Mouse (Mus musculus): ENCODE results near the gene Faap20.
A peak's percentile ranks its signal among the peaks of the same experiment; 100 is the strongest.

Gene Faap20

DNA sequence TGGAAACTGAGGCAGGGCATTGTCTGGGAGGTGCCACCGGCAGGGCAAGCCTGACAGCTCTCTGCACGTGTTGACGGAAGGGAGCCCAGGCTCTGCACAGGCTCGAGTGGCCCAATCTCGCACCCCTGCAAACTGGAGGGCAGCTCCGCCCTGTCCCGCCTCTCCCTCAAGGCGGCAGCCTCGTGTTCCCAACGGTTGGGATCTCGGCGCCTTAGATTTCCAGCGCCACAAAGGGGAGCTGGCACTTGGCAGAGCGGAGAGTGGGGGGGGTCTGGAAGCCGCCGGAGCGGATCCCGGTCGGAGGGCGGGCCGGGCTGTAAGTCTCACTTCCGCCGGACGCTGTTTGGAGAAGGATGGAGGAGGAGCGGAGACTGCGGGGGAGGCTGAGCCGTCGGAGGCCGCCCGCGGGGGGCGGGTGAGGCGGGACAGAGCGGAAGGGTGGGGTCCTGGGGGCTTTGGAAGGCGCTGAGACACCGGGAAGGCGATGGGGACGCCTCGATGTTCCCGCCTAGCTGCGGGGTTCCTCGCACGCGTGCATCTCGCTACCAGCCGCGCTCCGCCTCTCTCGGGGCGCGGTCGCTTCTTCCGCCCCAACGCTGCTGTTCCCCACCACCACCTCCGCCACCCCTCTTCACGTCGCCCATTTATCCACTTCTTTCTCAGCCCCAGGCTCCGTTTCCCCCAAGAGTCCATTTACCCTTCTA is at the start of gene Faap20:
Gene Faap20 (plus strand): TSS at position 155 of the 704 bp plus-strand sequence.
- DNase-seq = peak; percentile 91 to 93

DNA sequence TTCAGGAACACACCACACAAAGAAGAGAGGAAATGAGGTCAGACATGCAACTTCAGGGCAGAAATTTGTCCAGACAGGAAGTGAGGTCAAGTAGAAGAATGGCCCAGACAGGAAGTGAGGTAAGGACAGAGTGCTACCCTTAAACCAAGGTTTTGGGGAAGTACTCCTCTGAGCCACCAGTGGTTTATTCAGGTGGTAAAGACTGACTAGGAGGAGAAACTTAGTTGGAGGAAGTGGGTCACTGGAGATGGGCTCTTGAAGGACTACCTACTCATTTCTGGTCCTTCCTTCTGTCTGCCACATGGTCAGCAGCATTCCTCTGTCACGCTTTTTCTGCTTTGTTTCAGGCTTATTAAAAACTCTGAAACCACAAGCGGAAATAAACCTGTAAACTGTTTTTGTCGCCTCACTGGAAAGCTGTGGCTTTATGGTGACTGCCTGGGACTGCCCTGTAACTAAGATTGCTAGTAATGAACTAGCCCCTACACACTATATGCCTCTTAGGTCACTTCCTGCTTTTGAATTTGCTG is 48.7 kb upstream of the Faap20 start:
- DNase-seq = no peak

DNA sequence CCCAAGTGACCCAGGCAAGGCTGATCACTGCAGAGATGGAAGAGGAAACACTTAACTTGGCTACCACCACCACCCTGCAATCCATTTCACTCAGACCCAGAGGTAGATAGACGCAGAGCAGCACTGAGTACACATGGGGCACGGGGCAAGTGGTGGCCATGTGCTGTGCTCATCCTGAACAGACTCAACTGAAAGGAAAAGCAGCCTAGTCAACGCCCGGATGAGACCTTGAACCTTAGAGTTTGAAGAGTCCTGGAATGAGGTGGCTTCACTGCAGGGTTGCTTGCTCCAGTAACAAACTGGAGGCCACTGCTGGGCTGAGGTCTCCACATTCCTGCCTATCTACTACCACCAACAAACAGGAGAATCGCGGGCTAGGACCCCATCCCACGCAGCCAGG is 47.8 kb upstream of the Faap20 start:
- no peak for DNase-seq

DNA sequence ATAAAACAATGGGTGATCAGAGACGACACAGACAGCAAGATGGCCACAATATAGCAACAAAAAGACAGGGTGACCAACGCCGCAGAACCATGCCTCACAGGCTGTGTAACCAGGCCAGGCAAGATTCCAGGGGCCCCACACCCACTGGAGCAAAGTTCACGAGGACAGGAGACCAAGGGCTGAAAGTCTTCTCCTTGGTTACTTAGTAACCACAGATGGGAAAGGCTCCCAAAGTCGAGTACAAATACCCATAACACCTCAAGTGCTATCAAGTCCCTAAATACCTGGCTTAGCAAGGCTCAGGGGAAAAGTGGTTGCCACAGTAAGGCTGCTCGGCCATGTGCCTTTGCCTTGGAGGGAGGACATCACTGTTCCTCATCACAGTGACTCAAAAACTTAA is 43.7 kb upstream of the Faap20 start:
- DNase-seq = peak; percentile 94 to 95

DNA sequence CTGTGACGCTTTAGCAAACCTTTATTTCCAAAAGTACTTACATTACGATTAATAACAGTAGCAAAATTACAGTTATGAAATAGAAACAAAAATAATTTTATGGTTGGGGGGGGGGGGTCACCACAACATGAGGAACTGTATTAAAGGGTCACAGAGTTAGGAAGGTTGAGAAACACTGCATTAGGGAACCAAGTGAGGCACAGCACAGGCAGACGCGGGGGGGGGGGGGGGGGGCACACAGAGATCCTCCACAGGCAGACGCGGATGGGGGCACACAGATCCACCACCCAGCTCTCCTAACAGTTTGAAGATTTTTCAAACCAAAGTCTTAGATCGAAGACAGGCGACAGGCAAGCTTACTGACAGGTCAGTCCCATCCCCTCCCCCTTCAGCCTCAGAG is 43.1 kb upstream of the Faap20 start:
- no peak for DNase-seq

DNA sequence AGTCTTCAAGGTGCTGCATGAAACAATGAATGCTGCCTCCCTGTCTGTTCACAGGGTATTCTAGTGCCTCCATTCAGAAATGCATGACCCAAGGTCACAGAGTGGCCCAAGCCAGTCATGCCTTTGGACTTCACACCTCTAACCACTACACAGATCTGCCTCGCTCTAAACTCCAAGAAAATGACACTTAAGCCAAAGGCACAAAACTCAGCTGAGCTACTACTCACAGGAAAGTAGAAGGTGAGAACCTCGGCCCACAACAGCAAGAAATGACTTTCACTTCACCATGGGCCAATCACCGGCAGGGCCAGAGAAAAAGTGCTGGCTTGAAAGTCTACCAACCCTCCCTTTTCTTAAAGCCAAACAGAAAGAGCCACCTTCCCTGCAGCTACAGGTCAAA is 41.8 kb upstream of the Faap20 start:
- peak in 1 of 2 experiments; percentile 64 for DNase-seq

DNA sequence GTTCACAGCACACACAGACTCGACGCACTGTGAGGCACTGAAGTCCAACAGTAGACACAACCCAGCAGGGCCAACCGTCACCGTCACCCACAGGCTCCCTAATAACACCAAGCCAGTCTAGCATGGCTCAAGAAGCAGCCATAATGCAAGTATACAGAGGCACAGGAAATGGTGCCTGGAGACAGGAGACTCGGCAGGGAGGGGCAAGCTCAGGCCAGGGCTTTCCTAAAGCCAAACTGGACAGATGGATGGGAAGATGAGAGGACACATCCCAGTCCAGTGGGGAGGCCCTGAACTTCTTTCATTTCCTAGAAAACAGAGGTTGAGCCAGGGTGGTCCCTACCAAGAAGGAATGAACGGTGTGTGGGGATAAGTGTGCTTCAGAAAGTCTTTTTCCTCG is 41.0 kb upstream of the Faap20 start:
- no peak for DNase-seq

DNA sequence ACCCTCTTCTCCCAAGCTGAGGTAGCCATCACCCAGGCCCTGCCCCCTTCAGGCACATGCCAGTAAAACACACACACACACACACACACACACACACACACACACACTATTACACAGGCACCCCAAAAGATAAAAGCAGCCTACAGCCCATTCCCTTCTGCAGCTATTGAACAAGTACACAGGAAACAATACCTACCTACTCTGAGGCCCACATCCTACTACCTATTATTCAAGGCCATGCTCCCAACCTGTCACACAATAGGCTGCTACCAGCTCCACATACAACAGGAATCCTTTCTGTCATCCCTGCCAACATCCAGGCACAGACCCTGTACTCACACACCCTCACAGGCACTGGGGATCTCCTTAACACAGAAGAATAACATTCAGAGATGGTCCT is 40.5 kb upstream of the Faap20 start:
- no peak for DNase-seq

DNA sequence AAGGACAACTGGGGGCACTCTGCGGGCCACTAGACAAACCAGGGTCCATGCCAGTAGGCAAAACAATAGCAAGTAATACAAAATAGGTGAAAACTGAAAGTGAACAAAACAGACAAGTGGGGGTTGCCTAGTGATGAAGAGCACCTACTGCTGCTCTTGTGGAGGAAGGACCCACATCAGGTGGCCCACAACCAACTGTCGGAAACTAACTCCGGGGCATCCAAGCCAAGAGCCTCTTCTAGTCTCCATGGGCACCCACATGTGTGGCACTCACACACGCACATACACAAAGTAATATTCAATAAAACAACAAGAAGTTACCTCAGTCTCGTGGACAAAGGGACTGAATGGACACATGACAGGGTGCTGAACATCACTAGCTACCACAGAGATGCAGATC is 40.1 kb upstream of the Faap20 start:
- DNase-seq = no peak

DNA sequence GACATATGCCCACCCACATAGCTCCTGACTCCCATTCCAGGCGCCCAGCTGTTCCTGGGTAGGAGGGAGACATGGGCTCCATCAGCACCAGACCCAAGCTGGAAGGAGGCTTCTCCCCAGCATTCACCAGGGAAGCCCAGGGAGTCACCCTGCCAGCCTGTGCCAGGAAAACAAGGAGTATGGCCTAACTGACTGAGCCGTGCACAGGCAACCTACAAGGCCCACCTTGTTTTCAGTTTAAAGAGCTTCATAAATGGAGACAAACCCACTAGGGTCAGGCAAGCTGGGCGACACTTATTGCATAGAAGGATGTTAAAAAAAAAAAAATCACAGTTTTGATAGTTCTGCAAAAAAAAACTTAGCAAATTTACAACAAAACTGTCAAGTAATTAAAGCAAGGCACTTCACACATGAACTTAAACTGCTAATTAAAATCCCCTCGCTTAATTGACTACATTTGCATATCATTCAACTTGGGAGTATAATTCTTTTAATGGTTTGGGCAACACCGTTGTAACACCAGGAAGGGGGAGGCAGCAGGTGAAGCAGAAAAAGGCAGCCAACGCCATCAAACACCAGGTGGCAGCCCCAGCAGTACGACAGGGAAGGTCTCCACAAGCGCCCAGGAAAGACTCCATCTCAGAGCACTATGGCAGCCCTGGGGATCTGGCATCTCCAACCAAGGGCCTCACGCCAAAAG is 36.4 kb upstream of the Faap20 start:
- no peak for DNase-seq

DNA sequence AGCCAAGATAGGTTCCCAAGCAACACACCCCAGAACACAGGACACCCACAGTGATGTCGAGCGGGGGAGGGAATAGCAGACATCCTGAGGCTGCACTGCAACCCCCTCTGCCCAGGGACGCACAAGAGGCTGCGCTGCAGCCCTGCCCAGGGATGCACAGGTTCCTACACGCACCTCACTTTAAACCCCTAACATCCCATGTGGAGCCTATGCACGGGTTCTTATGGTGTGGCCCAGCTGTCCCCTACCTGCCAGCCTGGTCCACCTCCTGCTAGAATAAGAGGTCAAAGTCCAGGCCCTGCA is 35.9 kb upstream of the Faap20 start:
- no peak for DNase-seq

DNA sequence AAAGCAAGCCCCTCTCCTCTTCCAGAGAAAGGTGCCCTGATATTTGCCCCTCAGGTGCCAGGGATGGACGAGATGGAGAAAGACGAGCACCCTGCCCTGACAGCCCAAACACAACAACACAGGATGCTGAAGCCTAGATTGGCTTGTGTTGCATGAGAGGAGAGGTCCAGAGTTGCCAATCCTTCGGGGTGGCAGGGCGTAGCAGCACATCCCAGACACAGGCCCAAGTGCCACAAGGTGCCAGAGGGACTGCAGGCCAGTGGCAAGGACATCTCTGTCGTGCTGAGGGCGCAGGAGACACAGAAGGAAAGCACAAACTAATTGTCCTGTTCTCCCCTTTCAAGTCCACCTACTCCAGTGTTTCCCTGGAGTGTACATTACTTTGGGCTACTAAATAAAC is 35.4 kb upstream of the Faap20 start:
- DNase-seq = no peak

DNA sequence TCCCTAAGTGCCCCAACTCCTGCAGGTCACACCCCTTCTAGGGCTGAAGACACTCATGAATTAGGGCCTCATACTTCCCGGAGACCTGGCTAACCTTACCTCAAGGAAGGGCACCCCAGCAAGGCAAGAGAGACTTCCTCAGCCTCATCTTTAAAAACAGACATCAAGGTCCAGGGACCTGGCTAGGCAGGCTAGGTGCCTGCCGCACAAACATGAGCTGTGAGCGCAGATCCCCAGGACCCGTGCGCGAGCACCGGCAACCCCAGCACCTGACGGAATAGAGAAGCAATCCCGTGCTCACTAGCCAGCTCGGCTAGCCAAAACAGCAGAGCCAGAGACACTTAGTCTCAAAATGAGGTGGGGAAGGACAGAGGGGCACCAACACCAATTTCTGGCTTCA is 34.8 kb upstream of the Faap20 start:
- no peak for DNase-seq

DNA sequence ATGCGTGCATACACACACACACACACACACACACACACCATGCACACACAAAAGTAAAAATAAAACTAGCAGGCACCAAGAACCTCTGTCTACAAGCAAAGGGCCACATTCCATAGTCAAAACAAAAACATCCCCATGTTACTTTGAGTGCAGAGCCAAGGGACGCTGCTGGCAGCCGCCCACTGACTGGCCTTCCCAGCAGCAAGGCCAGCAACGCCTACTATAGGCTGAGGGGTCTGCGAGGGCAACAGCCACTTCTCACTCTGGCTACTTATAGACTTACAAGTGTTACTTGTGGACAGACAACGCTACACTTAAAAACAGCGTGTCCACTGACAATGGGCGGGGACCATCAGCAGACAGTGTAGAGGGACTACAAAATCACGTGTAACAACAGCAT is 34.4 kb upstream of the Faap20 start:
- DNase-seq = no peak

DNA sequence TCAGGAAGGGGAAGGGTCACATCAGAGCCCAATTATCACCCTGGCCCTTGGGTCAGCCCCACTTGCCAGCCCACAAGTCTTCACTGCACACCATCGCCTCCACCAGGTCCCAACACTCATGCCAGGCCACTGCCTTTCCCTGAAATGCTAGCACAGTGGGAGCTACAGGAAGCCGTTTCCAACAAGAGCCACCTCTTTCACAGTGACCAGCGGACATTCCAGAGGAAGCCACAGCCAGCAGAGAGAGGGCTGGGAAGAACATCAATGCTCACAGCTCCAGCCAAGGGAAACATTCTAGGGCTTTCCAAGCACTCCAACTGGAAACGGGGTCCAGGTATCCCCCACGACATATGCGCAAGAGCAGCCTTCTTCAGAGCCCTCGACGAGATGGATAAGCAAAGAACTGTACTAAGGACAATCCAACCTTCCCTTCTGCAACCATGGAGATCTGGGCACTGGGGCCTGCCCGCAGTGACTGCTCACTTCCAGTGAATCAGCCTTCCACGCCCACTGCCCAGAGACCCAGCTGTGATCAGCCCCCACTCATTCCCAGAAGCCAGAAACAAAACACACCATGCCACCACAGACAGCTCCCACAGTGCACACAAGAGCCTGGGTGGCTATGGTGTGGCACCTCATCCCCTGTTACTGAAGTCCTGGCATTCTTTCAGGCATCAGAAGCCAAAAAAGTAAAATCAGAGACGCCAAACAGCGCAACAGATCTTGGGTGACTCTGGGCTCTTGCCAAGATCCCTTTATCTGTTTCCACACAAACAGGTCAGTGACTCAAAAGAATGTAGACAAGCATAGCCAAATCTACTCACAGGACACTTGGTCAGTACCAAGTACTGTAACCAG is 33.6 kb upstream of the Faap20 start:
- DNase-seq = peak; percentile 43 to 54

DNA sequence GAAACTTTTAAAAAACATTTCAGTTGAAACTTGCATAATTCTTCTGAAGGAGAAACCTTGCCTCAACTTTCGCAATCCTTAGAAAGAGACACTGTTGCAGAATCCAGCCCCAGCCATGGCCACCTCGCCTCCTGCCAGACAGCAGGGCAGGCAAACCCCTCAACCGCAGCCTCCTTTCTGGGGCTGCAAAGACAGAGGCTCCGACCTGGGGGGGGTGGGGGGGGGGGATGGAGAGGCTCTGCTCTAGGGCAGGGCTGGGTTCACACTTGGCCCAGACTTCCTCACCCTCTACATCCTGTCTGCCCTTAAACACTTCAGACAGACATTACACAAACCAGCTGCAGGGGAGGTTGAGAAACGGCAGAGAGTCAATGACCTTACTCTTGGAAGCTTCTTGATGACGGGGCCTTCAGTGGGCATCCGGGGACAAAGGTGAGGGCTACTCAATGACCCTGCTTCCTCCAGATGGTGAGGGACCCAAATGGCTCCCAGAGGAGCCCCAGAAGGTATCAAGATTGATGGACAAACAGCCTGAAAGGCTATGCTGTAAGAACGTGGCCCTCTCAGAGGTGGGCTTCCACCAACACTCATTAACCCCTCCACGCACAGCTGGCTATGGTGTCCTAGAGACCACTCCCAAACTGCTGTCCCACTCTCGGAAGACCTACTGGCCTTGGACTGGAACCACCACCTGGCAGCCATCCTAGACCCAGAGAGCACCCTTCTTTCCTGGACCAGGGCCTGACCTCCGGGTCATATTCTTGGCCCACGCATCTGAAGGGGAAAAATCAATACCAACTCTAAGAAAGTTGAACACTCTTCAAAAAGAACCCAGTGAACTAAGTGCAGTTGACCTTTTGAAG is 32.1 kb upstream of the Faap20 start:
- peak; percentile 64 to 77 for DNase-seq

DNA sequence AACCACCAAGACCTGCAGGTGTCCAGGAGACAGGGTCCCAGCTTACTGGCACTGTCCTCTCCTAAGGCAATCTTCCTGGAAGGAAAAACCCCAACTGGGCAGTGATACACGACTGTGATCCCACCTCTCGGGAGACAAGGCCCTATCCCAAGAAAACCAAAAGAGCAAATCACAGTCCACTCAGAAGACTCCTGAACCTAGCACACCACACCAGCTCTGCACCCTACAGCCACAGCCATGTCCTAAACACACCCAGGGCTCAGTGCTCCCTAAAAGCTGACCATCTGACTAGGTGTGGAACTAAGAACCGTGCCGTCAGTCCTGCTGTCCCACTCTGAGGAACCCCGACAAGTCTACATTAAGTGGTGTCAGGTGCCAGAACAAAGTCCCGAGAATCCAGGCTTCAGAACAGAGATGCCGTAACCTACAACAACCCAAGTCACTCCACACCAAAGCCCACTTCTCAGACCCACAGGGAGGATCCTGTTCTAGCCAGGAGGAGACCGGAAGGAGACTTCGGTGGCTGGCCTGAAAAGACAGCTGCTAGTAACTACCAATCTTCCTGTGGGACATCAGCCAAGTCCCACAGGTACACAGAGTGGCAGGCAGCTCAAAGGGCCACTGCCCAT is 31.4 kb upstream of the Faap20 start:
- DNase-seq = no peak

DNA sequence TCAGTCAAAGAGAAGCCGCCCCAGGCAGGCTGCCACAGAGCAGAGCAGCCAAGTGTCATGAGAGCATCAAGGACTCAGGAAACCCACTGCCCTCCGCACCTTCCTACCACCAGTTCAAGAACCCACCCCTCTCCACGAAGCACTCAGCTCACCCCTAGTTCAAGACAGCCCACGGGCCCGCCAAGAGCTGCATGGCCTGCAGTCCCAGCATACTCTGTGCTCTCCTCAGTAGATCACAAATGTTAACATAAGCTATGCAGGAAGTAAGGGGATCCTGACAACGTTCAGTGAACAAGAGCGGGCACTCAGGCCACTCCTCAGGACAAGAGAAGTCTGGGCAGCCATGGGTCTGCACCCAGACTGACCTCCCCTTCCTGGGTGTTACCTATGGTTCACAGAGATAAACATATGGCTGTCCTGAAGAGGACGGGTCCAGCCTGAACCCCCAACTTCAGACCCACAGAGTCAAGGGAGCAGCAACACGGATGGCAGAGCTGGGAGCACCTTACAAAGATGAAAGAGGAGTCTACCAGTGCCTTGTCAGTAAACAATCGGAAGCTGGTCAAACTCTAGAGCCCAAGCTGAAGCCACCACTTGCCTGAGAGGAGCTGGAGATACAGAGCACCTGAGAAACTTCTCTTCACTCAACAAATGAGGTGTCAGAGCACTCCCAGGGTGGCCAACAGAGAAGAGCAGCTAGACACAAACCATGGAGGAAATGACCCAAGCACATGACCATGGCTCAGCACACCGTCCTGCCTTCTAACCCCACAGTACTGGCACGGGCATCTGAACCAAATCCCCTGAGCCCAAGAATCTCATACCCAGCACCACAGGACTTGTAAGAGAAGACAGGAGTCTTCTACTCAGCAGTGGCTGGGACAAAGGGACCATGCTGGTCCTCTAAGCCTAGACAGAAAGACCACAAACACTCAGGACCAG is 30.1 kb upstream of the Faap20 start:
- DNase-seq = no peak

DNA sequence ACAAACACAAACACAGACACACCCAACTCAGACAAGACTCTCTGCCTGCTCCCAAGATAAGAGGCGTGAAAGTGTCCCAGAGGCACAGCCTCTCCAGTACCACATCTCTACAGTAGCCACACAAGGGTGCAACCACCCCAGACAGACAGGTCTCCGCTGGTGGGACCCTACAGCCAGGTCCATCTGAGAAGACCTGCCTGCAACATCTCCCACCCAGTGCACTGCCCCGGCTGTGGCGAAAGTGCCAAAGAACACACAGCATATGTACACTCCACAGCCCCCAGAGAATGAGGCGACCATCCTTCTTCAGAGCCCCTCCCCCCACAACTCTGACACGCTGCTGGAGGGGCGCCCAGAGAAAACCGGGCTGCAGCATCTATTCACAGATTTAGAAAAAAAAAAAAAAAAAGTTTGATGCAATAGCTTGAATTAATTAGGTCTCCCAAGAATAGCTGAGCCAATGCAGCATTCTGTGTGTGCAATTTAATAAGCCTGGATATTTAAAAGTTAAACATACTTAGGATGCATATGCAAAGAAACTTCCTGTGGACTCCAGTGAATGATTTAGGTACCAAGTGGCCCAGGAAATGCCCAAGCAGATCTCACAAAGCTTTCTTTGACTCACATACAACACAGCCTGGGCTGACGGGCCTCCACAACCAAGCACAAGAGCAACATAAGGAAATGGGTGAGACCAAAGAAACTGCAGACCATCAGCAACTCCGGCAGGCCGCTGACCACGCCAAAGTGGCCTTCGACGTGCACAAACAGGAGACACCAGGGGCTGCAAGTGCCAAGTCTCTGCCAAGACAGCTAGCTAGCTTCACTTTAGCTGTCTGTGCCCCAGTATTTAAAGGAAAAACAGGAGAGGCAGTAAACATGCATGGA is 29.1 kb upstream of the Faap20 start:
- DNase-seq = no peak

DNA sequence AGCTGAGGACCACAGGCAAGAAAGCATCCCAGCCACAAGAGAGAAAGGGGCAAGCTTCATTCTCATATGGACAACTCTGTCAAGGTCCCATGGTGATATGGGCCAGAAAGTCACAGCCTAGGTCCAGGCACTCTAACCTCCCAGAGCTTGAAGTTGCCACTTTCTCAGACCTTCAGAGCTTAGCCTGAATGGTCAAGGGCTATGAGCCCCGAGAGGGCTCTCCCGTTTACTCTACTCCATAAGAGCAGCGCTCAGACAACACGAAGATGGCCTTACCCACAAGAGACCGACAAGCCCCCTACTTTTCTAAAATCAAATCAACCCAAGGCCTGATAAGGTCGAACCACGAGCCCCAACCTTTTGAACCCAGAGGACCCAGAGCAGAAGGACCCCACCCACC is 28.5 kb upstream of the Faap20 start:
- DNase-seq = no peak

All from kidney, postnatal 36 days (tissue).